Mouse (Mus musculus) heart, embryonic 11.5 days (tissue): Measurements from ENCODE around the gene Mlxip. TPM values are rescaled to one million over a fixed set of nuclear protein-coding genes. Genes with fewer than 3 reads are reported as not detected.

Source experiments
- ATAC-seq: fragments of 200-750 bp; cut with Nextera tagmentation; replicated peaks from 2 replicates; pipeline ENCODE4 v1.8.0; 2017; ENCODE audit warnings: moderate library complexity; ENCODE audit not compliant: insufficient number of reproducible peaks, low FRiP score, low TSS enrichment
- H3K27ac ChIP-seq: fragments of 300-500 bp; sonication (generic); 2 replicates; pipeline ENCODE4 v1.5.1; 2014; ENCODE audit warnings: mild to moderate bottlenecking, low read depth, low read length
- H3K27me3 ChIP-seq: fragments of 300-500 bp; sonication (generic); 2 replicates; pipeline ENCODE4 v1.6.1; 2014; ENCODE audit warnings: mild to moderate bottlenecking, low read length, mixed read lengths; ENCODE audit not compliant: control insufficient read depth, insufficient read depth
- H3K36me3 ChIP-seq: fragments of 300-500 bp; sonication (generic); 2 replicates; pipeline ENCODE4 v1.6.1; 2014; ENCODE audit warnings: mild to moderate bottlenecking, low read length, moderate library complexity, mixed read lengths; ENCODE audit not compliant: control insufficient read depth, insufficient read depth
- H3K4me1 ChIP-seq: fragments of 300-500 bp; sonication (generic); 2 replicates; pipeline ENCODE4 v1.6.1; 2014; ENCODE audit warnings: low read length; ENCODE audit not compliant: control insufficient read depth, insufficient read depth
- H3K4me2 ChIP-seq: fragments of 300-500 bp; sonication (generic); 2 replicates; pipeline ENCODE4 v1.6.1; 2014; ENCODE audit warnings: mild to moderate bottlenecking, moderate library complexity
- H3K4me3 ChIP-seq: fragments of 300-500 bp; sonication (generic); 2 replicates; pipeline ENCODE4 v1.5.1; 2014; ENCODE audit warnings: low read depth, low read length
- H3K9ac ChIP-seq: fragments of 300-500 bp; sonication (generic); 2 replicates; pipeline ENCODE4 v1.6.1; 2014; ENCODE audit warnings: mild to moderate bottlenecking, low read depth, low read length, moderate library complexity
- H3K9me3 ChIP-seq: fragments of 300-500 bp; sonication (generic); replicated peaks from 2 replicates; pipeline ENCODE4 v1.6.1; 2016; ENCODE audit warnings: low read length; ENCODE audit not compliant: control insufficient read depth
- WGBS: fragments of 180-500 bp; shearing (Covaris S2); extraction: QIAGEN DNeasy Blood & Tissue Kit; methylation state at CpG from one replicate; pipeline ENCODE4 v1.1.7; 2014; ENCODE audit not compliant: insufficient replicate concordance; 5-methylcytosine and 5-hydroxymethylcytosine counted together
- polyA plus RNA-seq: library from polyadenylated mRNA; unstranded; fragments of >200 nt; fragmentation: Nextera tagmentation; extraction: Ambion mirVana; gene quantifications from 2 replicates; pipeline ENCODE4 v1.2.1, GENCODE M21; 2014

Gene Mlxip
- polyA plus RNA-seq, 1 experiment from 2014 or later = 15.2 TPM

DNA sequence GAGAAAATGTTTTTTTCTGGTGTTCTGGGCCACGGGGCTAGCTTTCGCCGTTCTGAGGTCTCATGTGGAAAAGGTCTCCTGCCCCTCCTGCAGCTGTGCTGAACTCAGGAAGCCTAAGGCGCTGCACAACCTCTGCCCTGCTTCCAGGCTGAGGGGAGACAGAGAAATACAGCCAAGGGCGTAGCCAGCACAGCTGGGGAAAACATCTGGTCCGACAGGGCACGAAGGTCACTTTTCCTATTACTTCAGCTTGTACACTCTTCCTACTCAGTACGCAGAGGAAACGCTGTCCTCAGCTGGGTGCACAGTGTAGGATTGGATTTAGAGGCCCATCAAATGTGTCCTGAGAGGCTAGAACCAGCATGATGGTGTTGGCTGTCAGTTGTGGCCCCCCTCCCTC lies 95.3 kb downstream of the Mlxip start:
- Histone ChIP-seq H3K27me3 (no peaks in the 10 kb centered on the region), H3K4me3 (no peak overlapping the region), H3K36me3 (no peaks in the 10 kb centered on the region), H3K4me2 (no peak overlapping the region), H3K9me3 (no peaks in the 10 kb centered on the region), H3K27ac (no peak overlapping the region), H3K9ac (no peak overlapping the region), H3K4me1 (peaks cover 4% of the 10 kb centered on the region)
- WGBS = 69% methylated on average over 9 of the region's 9 CpGs
- no peak for ATAC-seq

- WGBS = 36% methylated on average over 4 of the region's 4 CpGs
- Histone ChIP-seq H3K9me3 (no peaks in the 10 kb centered on the region), H3K27ac (no peak overlapping the region), H3K9ac (no peak overlapping the region), H3K27me3 (peaks cover 4% of the 10 kb centered on the region; the same call in 1 of the 2 replicates), H3K4me3 (no peak overlapping the region), H3K36me3 (no peaks in the 10 kb centered on the region), H3K4me1 (peaks cover 11% of the 10 kb centered on the region; the same call in 1 of the 2 replicates), H3K4me2 (no peak overlapping the region)
- ATAC-seq = no peak
Observed at GRCm38 (mm10) chr5:123499717-123500116, 105.1 kb downstream of the Mlxip start.

DNA sequence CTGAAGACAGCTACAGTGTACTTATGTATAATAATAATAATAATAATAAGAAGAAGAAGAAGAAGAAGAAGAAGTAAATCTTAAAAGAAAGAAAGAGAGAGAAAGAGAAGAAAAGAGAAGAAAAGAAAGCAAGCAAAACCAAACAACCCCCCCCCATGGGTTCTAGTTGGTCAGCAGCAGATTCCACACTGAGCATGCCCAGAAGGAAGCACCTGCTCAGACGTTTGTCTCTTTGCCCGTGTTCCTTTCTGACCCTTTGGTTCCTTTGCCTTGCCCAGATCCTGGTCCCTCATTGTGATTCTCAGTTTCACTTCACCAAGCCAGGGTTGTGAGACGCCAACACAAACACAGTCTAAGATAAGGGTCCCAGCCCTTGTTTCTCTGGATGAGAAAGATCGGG lies 107.4 kb downstream of the Mlxip start:
- no peak for ATAC-seq
- no peak overlapping the region for H3K4me3 ChIP-seq
- WGBS = 73% methylated on average over 4 of the region's 4 CpGs
- H3K9ac ChIP-seq = no peak overlapping the region
- H3K27ac ChIP-seq = no peak overlapping the region
- no peaks in the 10 kb centered on the region for H3K36me3 ChIP-seq
- no peaks in the 10 kb centered on the region for H3K9me3 ChIP-seq
- peaks cover 14% of the 10 kb centered on the region for H3K27me3 ChIP-seq
- peaks cover 11% of the 10 kb centered on the region; the same call in 1 of the 2 replicates for H3K4me1 ChIP-seq
- no peak overlapping the region for H3K4me2 ChIP-seq

Other genes with a start within 250 kb of the Mlxip start
- 59.5 and 66.7 TPM in 2 replicates for gene Psmd9, start 225.4 kb upstream of the Mlxip start, polyA plus RNA-seq
- not detected in 2 replicates for gene Hpd, start 212.1 kb upstream of the Mlxip start, polyA plus RNA-seq
- 0.32 and 0.64 TPM in 2 replicates for gene Wdr66, start 142.7 kb upstream of the Mlxip start, polyA plus RNA-seq
- gene Bcl7a, start 51.0 kb upstream of the Mlxip start, polyA plus RNA-seq = 15.2 and 16.2 TPM in 2 replicates
- not detected in 2 replicates for gene Lrrc43, start 94.5 kb downstream of the Mlxip start, polyA plus RNA-seq
- gene Il31, start 94.7 kb downstream of the Mlxip start, polyA plus RNA-seq = not detected in 2 replicates
- 0.20 TPM in 1 of 2 replicates, not detected in the other for gene B3gnt4, start 115.7 kb downstream of the Mlxip start, polyA plus RNA-seq
- gene Diablo, start 129.4 kb downstream of the Mlxip start, polyA plus RNA-seq = 95.1 and 109 TPM in 2 replicates
- gene Gm49027, start 130.7 kb downstream of the Mlxip start, polyA plus RNA-seq = 0.24 and 0.25 TPM in 2 replicates
- 22.0 and 22.4 TPM in 2 replicates for gene Vps33a, start 178.2 kb downstream of the Mlxip start, polyA plus RNA-seq